Mouse (Mus musculus): ENCODE results near the gene Serf2.
A peak's percentile ranks its signal among the peaks of the same experiment; 100 is the strongest.

Serf2 gene

GRCm38 (mm10) chr2:121448739-121449535 is at the start of gene Serf2:
TSS of gene Serf2 (plus strand) at chr2:121449195.
- DNase-seq = peak; percentile 100

- DNase-seq = peak; percentile 54
These were observed 45.7 kb upstream of the Serf2 start for GRCm38 (mm10) chr2:121403296-121403695.

- peak; percentile 51 for DNase-seq
These were observed 40.8 kb upstream of the Serf2 start for GRCm38 (mm10) chr2:121408160-121408559.

GRCm38 (mm10) chr2:121412843-121413386 is 36.1 kb upstream of the Serf2 start:
- peak; percentile 84 for DNase-seq

GRCm38 (mm10) chr2:121413387-121414042 is 35.5 kb upstream of the Serf2 start, which contains the start of the genes Pdia3 and Catsper2:
TSS of gene Pdia3 (plus strand) at chr2:121413775.
TSS of gene Catsper2 (minus strand) at chr2:121413792.
- DNase-seq = peak; percentile 100

- no peak for DNase-seq
These were observed 34.8 kb upstream of the Serf2 start for GRCm38 (mm10) chr2:121414139-121414685.

- peak; percentile 3 for DNase-seq
These were observed 33.9 kb upstream of the Serf2 start for GRCm38 (mm10) chr2:121415103-121415502.

GRCm38 (mm10) chr2:121415591-121415990 is 33.4 kb upstream of the Serf2 start:
- DNase-seq = peak; percentile 48

GRCm38 (mm10) chr2:121416356-121416755 is 32.6 kb upstream of the Serf2 start:
- peak; percentile 87 for DNase-seq

GRCm38 (mm10) chr2:121418476-121418875 is 30.5 kb upstream of the Serf2 start:
- no peak for DNase-seq

GRCm38 (mm10) chr2:121423166-121423565 is 25.8 kb upstream of the Serf2 start:
- peak; percentile 27 for DNase-seq

- peak; percentile 4 for DNase-seq
These were observed 23.1 kb upstream of the Serf2 start for GRCm38 (mm10) chr2:121425890-121426289.

- DNase-seq = no peak
These were observed 14.1 kb upstream of the Serf2 start for GRCm38 (mm10) chr2:121434854-121435253.

GRCm38 (mm10) chr2:121439746-121440145 is 9.2 kb upstream of the Serf2 start:
- peak; percentile 66 for DNase-seq

- DNase-seq = peak; percentile 86
These were observed 8.0 kb upstream of the Serf2 start for GRCm38 (mm10) chr2:121440834-121441605.

- peak; percentile 94 for DNase-seq
These were observed 7.2 kb upstream of the Serf2 start for GRCm38 (mm10) chr2:121441800-121442199.

GRCm38 (mm10) chr2:121442259-121443067 is 6.5 kb upstream of the Serf2 start:
- DNase-seq = peak; percentile 97

GRCm38 (mm10) chr2:121443068-121443349 is 6.0 kb upstream of the Serf2 start:
- DNase-seq = no peak

- peak; percentile 40 for DNase-seq
These were observed 4.8 kb upstream of the Serf2 start, which contains the start of gene Ell3 for GRCm38 (mm10) chr2:121444178-121444577. TSS of gene Ell3 (minus strand) at chr2:121444278.

GRCm38 (mm10) chr2:121445117-121445516 is 3.9 kb upstream of the Serf2 start:
- DNase-seq = peak; percentile 15

GRCm38 (mm10) chr2:121446506-121446905 is 2.5 kb upstream of the Serf2 start:
- peak; percentile 87 for DNase-seq

- DNase-seq = peak; percentile 56
These were observed 2.0 kb upstream of the Serf2 start for GRCm38 (mm10) chr2:121447006-121447405.

Measured in heart, adult 11 months (tissue).